Comparison of ENCODE assay signal across 11 mouse cellular contexts in the genomic region with DNA sequence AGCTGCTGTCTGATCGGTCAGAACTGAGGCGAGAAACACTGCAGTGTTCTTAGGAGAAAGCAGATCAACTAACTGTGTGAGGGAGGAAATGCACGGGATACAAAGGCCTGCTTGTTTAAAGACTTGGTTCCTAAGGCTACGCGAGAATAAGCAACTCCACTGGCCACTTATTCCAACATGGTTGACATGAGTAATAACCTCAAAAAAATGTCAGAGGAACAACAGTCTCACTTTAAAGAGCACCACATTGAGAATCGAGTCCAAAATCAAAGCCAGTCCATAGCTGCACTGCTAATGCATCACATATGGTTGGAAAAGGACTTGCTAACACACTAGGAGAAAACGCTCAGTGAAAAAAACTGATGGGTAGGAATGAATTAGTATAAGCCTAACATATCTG.
DNase-seq lines count a peak whose midpoint lies in the region; ATAC-seq lines count a peak whose summit lies in the region.
"Had no signal": no experiment of that assay in that cellular context is flagged by ENCODE, and none has a peak within 500 bp of the region (broad histone marks: within the 10 kb centered on the region; RNA-seq: fewer than 3 reads in every experiment).

No protein-coding gene starts in this region.

- no peaks in the 10 kb centered on the region for H3K9me3 ChIP-seq in kidney, embryonic 16.5 days (ENCODE audit: low read length)
- H3K9me3 ChIP-seq in hindbrain, embryonic 14.5 days (ENCODE audit: control insufficient read depth, low read length): no peaks in the 10 kb centered on the region
- no peaks in the 10 kb centered on the region for H3K9me3 ChIP-seq in neural tube, embryonic 15.5 days (replicated peaks)

- H3K4me2 ChIP-seq in kidney, embryonic 16.5 days (replicated peaks; ENCODE audit: low read depth, low read length): no peak overlapping the region
- H3K4me2 ChIP-seq in hindbrain, embryonic 14.5 days (replicated peaks): no peak overlapping the region
- H3K4me2 ChIP-seq in neural tube, embryonic 15.5 days: no peak overlapping the region

- peaks cover 7% of the 10 kb centered on the region for H3K36me3 ChIP-seq in kidney, embryonic 16.5 days (ENCODE audit: insufficient read depth, low read length)
- peaks cover 18% of the 10 kb centered on the region for H3K36me3 ChIP-seq in hindbrain, embryonic 14.5 days (replicated peaks; ENCODE audit: control insufficient read depth, insufficient read depth)
- peaks cover 11% of the 10 kb centered on the region; the same call in 1 of the 2 replicates for H3K36me3 ChIP-seq in neural tube, embryonic 15.5 days

- peaks cover 2% of the 10 kb centered on the region; the same call in 1 of the 2 replicates for H3K4me1 ChIP-seq in kidney, embryonic 16.5 days (ENCODE audit: insufficient read depth, low read length)
- no peaks in the 10 kb centered on the region for H3K4me1 ChIP-seq in hindbrain, embryonic 14.5 days (replicated peaks; ENCODE audit: control insufficient read depth, insufficient read depth, low read length)
- H3K4me1 ChIP-seq in neural tube, embryonic 15.5 days: no peaks in the 10 kb centered on the region; the same call in 1 of the 2 replicates

- no peaks in the 10 kb centered on the region for H3K27me3 ChIP-seq in kidney, embryonic 16.5 days (ENCODE audit: insufficient read depth, low read length)
- no peaks in the 10 kb centered on the region for H3K27me3 ChIP-seq in hindbrain, embryonic 14.5 days (ENCODE audit: control insufficient read depth, insufficient read depth, low read length)
- H3K27me3 ChIP-seq in neural tube, embryonic 15.5 days (replicated peaks): no peaks in the 10 kb centered on the region

- H3K27ac ChIP-seq in kidney, embryonic 16.5 days (ENCODE audit: low read length): 0 out of 2 replicates have a peak overlapping the region, but pooled peaks have one; percentile 30
- H3K27ac ChIP-seq in hindbrain, embryonic 14.5 days: peak overlapping the region; percentile 78
- peak overlapping the region; percentile 67 for H3K27ac ChIP-seq in neural tube, embryonic 15.5 days (replicated peaks)
- H3K27ac ChIP-seq: left cerebral cortex, adult 2 months had no signal

- 62% methylated on average over 7 of the region's 7 CpGs for WGBS in kidney, embryonic 16.5 days
- WGBS in hindbrain, embryonic 14.5 days: 71% methylated on average over 7 of the region's 7 CpGs
- WGBS in neural tube, embryonic 15.5 days: 60% methylated on average over 7 of the region's 7 CpGs

- no peak overlapping the region for H3K4me3 ChIP-seq in kidney, embryonic 16.5 days (ENCODE audit: low read length)
- no peak overlapping the region for H3K4me3 ChIP-seq in hindbrain, embryonic 14.5 days (replicated peaks; ENCODE audit: low read length)
- no peak overlapping the region for H3K4me3 ChIP-seq in neural tube, embryonic 15.5 days (replicated peaks)
- H3K4me3 ChIP-seq: left cerebral cortex, adult 2 months had no signal

- ATAC-seq in kidney, embryonic 16.5 days (ENCODE audit: low FRiP score, low TSS enrichment): no peak
- ATAC-seq in hindbrain, embryonic 14.5 days (ENCODE audit: low FRiP score): 0 out of 2 replicates have a peak, but pooled peaks have one; percentile 35
- peak; percentile 43; the same call in 1 of the 2 replicates for ATAC-seq in neural tube, embryonic 15.5 days (ENCODE audit: low FRiP score)
- no peak for ATAC-seq in erythroblast, adult 5-6 weeks (replicated peaks; ENCODE audit: low FRiP score, poor library complexity, severe bottlenecking)

- no peak overlapping the region for H3K9ac ChIP-seq in kidney, embryonic 16.5 days (replicated peaks; ENCODE audit: low read length)
- no peak overlapping the region for H3K9ac ChIP-seq in hindbrain, embryonic 14.5 days
- H3K9ac ChIP-seq in neural tube, embryonic 15.5 days (replicated peaks): no peak overlapping the region

- no peak for DNase-seq in kidney, postnatal 25 days
- peak; percentile 26 for DNase-seq in embryo, embryonic 11.5 days (ENCODE audit: low read depth, low spot score)
- DNase-seq in hindbrain, embryonic 14.5 days (ENCODE audit: low spot score): no peak
- DNase-seq in B cell, adult 2 months: no peak
- DNase-seq: kidney, adult 9 months; lung, postnatal 36 days; right cerebral cortex, postnatal 14 days had no signal

Comparison
In these comparisons a context has a peak if more than half of its experiments do, and no peak if none do; other contexts are left out.
1. ATAC-seq: peak in hindbrain, embryonic 14.5 days (single experiment) and neural tube, embryonic 15.5 days (single experiment); none in kidney, embryonic 16.5 days (single experiment) and erythroblast, adult 5-6 weeks (single experiment).
2. Peak in every context shown above with its lines, with median percentiles within 50 percentile points of each other: H3K27ac ChIP-seq.